Mouse (Mus musculus) cortical plate, adult 2 months (tissue): ENCODE results near the gene Plxdc2.

ENCODE experiments used
- CTCF ChIP-seq: fragments of 200-500 bp; IDR thresholded peaks from 2 replicates; pipeline ENCODE4 v1.5.1; 2011; ENCODE audit warnings: mild to moderate bottlenecking, control low read depth, low read length; ENCODE audit not compliant: insufficient read depth; ENCODE audit errors: extremely low read depth
- POLR2A ChIP-seq: fragments of 200-500 bp; IDR thresholded peaks from 2 replicates; pipeline ENCODE4 v1.6.1; 2011; ENCODE audit warnings: mild to moderate bottlenecking, low read length, control low read depth; ENCODE audit not compliant: insufficient read depth; ENCODE audit errors: extremely low read depth

DNA sequence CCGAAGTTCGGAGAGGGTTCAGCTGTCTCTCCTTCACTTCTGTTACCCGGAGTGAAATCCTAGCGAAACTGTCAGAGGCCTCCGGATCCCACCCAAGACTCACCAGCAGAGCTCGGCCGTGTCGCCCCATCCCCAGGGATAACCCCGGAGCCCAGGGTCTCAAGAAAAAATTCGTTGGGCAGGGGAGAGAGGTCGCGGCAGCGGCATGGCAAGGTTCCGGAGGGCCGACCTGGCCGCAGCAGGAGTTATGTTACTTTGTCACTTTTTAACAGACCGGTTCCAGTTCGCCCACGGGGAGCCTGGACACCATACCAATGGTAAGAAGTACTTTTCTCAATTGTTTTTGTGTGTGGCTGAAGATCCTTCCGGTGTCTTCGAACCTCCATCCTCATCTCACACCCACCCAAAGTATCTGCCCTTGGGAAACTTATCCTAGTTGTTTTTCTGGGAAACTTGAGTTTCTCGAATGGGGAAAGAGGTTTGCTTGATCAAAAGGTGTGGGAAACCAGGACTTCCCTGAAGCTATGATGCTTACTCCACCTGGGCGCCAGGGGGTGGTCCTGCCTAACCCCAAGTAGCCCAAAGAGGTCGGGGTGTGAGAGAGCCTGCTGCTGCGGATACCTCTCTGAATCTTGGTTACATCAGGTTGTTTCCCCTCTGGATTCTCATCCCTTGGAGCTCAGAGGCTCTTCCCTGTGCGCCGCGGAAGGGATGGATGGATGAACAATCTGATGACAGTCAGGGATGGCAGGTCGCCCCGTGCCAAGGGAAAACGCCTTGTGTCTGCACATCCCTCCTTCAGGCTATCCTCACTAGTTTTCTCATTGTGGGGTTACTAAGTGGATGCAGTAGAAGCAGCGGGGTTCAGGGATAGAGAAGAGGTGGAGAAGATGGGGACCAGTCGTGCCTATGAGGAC, 1.1 kb downstream of the Plxdc2 start:
- TF ChIP-seq CTCF (no peak), POLR2A (no peak)
